Mouse (Mus musculus) intestine, embryonic 14.5 days (tissue): ENCODE results near the gene Pcdh15. TPM values are rescaled to one million over a fixed set of nuclear protein-coding genes. Genes with fewer than 3 reads are reported as not detected.

Source experiments
- ATAC-seq: fragments of 200-750 bp; cut with Nextera tagmentation; replicated peaks from 2 replicates; pipeline ENCODE4 v1.8.0; 2017; ENCODE audit warnings: low read depth, moderate number of reproducible peaks, moderate TSS enrichment, moderate library complexity; ENCODE audit not compliant: low FRiP score, low TSS enrichment
- DNase-seq: peaks from one replicate; pipeline ENCODE4 v3.0.0-alpha.2; 2018; ENCODE audit warnings: low spot score
- H3K27ac ChIP-seq: fragments of 300-500 bp; sonication (generic); 2 replicates; pipeline ENCODE4 v1.5.1; 2014; ENCODE audit warnings: low read depth, mild to moderate bottlenecking, control low read depth
- H3K27me3 ChIP-seq: fragments of 300-500 bp; sonication (generic); replicated peaks from 2 replicates; pipeline ENCODE4 v1.6.1; 2014; ENCODE audit warnings: low read length, control low read depth; ENCODE audit not compliant: control insufficient read depth, insufficient read depth
- H3K36me3 ChIP-seq: fragments of 300-500 bp; sonication (generic); 2 replicates; pipeline ENCODE4 v1.6.1; 2014; ENCODE audit warnings: low read length, control low read depth; ENCODE audit not compliant: control insufficient read depth, insufficient read depth
- H3K4me1 ChIP-seq: fragments of 300-500 bp; sonication (generic); replicated peaks from 2 replicates; pipeline ENCODE4 v1.6.1; 2014; ENCODE audit warnings: low read length, control low read depth, mixed read lengths; ENCODE audit not compliant: control insufficient read depth, insufficient read depth
- H3K4me2 ChIP-seq: fragments of 300-500 bp; sonication (generic); 2 replicates; pipeline ENCODE4 v1.6.1; 2014; ENCODE audit warnings: low read length
- H3K4me3 ChIP-seq: fragments of 300-500 bp; sonication (generic); 2 replicates; pipeline ENCODE4 v1.5.1; 2014; ENCODE audit warnings: low read depth, low read length, control low read depth, mixed read lengths
- H3K9ac ChIP-seq: fragments of 300-500 bp; sonication (generic); 2 replicates; pipeline ENCODE4 v1.6.1; 2014; ENCODE audit warnings: mild to moderate bottlenecking, low read length
- H3K9me3 ChIP-seq: fragments of 300-500 bp; sonication (generic); 2 replicates; pipeline ENCODE4 v1.6.1; 2016; ENCODE audit warnings: low read length, control low read depth; ENCODE audit not compliant: control insufficient read depth
- WGBS: fragments of 180-500 bp; shearing (Covaris S2); extraction: QIAGEN DNeasy Blood & Tissue Kit; methylation state at CpG from one replicate; pipeline ENCODE4 v1.1.7; 2014; 5-methylcytosine and 5-hydroxymethylcytosine counted together
- polyA plus RNA-seq: library from polyadenylated mRNA; unstranded; fragments of >200 nt; fragmentation: Nextera tagmentation; extraction: Ambion mirVana; gene quantifications from 2 replicates; pipeline ENCODE4 v1.2.1, GENCODE M21; 2014

The Pcdh15 gene
- polyA plus RNA-seq, 1 experiment from 2014 or later: 2.6 TPM

GRCm38 (mm10) chr10:73574711-73575297 lies 475.7 kb downstream of the Pcdh15 start:
- WGBS: 83% methylated on average over 5 of the region's 5 CpGs
- ATAC-seq (no peak), DNase-seq (no peak)
- Histone ChIP-seq H3K27me3 (no peaks in the 10 kb centered on the region), H3K9me3 (no peaks in the 10 kb centered on the region), H3K4me1 (no peaks in the 10 kb centered on the region), H3K4me2 (no peak overlapping the region), H3K4me3 (no peak overlapping the region), H3K9ac (no peak overlapping the region), H3K27ac (no peak overlapping the region), H3K36me3 (no peaks in the 10 kb centered on the region)

DNA sequence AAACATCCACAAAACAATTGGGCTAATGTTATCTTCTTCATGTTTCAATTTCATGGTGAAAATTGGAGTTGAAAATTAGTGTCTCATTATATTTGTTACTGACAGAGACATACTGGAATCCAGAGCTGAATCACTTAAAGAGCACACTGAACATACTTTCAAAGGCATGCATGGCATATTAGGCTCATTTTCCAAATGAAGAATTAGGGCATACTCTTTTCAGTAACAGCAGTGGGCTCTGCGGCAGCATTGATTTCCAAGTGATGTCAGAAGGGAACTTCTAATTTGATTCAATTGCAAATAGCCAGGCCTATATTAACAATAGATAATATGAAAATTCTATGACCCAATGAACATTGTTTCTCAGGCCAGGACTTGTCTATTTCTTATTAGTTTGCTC lies 568.4 kb downstream of the Pcdh15 start:
- Histone ChIP-seq H3K4me3 (no peak overlapping the region), H3K4me2 (no peak overlapping the region), H3K27ac (no peak overlapping the region), H3K9me3 (no peaks in the 10 kb centered on the region), H3K4me1 (no peaks in the 10 kb centered on the region), H3K36me3 (no peaks in the 10 kb centered on the region), H3K27me3 (no peaks in the 10 kb centered on the region), H3K9ac (no peak overlapping the region)
- ATAC-seq (no peak), DNase-seq (no peak)
- 82% methylated on average over 1 of the region's 1 CpGs for WGBS

- no peak for ATAC-seq
- H3K27ac ChIP-seq: no peak overlapping the region
- no peak overlapping the region for H3K4me2 ChIP-seq
- no peaks in the 10 kb centered on the region for H3K9me3 ChIP-seq
- H3K36me3 ChIP-seq: no peaks in the 10 kb centered on the region
- no peak overlapping the region for H3K9ac ChIP-seq
- no peak overlapping the region for H3K4me3 ChIP-seq
- DNase-seq: no peak
- H3K27me3 ChIP-seq: no peaks in the 10 kb centered on the region
- no peaks in the 10 kb centered on the region for H3K4me1 ChIP-seq
- WGBS: 60% methylated on average over 5 of the region's 5 CpGs
Observed at GRCm38 (mm10) chr10:73700519-73701286, 601.6 kb downstream of the Pcdh15 start.

GRCm38 (mm10) chr10:73725566-73726240 lies 626.6 kb downstream of the Pcdh15 start:
- DNase-seq (no peak), ATAC-seq (no peak)
- H3K27ac ChIP-seq: no peak overlapping the region
- H3K9me3 ChIP-seq: no peaks in the 10 kb centered on the region
- no peaks in the 10 kb centered on the region for H3K27me3 ChIP-seq
- no peak overlapping the region for H3K4me2 ChIP-seq
- no peaks in the 10 kb centered on the region for H3K36me3 ChIP-seq
- no peak overlapping the region for H3K9ac ChIP-seq
- no peak overlapping the region for H3K4me3 ChIP-seq
- WGBS: 81% methylated on average over 7 of the region's 7 CpGs
- no peaks in the 10 kb centered on the region for H3K4me1 ChIP-seq

GRCm38 (mm10) chr10:73733246-73733645 lies 634.1 kb downstream of the Pcdh15 start:
- no peak overlapping the region for H3K4me2 ChIP-seq

DNA sequence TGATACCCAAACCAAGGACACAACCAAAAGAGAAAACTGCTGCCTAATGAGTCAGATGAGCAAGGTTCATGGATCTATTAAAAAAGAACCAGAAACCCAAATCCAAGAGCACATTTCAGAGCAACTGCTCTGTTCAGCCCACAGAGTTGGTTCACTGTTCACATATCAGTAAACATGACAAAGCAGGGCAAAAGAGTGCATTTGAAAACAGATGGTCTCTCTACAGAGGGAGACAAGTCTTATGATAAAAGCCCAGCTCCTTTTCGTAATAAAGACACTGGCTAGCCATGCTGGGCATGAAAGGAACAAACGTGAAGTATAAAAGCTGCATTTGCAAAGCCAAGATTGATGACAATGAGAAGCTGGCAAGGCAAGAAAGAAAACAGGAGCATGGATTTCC lies 649.9 kb downstream of the Pcdh15 start:
- ATAC-seq (no peak), DNase-seq (no peak)
- Histone ChIP-seq H3K4me1 (no peaks in the 10 kb centered on the region), H3K4me2 (no peak overlapping the region), H3K4me3 (no peak overlapping the region), H3K27me3 (no peaks in the 10 kb centered on the region), H3K9me3 (no peaks in the 10 kb centered on the region), H3K27ac (no peak overlapping the region), H3K36me3 (no peaks in the 10 kb centered on the region), H3K9ac (no peak overlapping the region)
- 47% methylated on average over 2 of the region's 2 CpGs for WGBS

More at GRCm38 (mm10) chr10:73733246-73733645, 634.1 kb downstream of the Pcdh15 start:
- 79% methylated on average over 7 of the region's 7 CpGs for WGBS
- Histone ChIP-seq H3K27me3 (no peaks in the 10 kb centered on the region), H3K4me1 (no peaks in the 10 kb centered on the region), H3K4me3 (no peak overlapping the region), H3K9me3 (no peaks in the 10 kb centered on the region), H3K9ac (no peak overlapping the region), H3K27ac (no peak overlapping the region), H3K36me3 (no peaks in the 10 kb centered on the region)
- no peak for DNase-seq
- ATAC-seq: peak; percentile 74

- H3K36me3 ChIP-seq: no peaks in the 10 kb centered on the region
- H3K27me3 ChIP-seq: no peaks in the 10 kb centered on the region
- 26% methylated on average over 3 of the region's 3 CpGs for WGBS
- DNase-seq (no peak), ATAC-seq (no peak)
- H3K4me3 ChIP-seq: no peak overlapping the region
- H3K9ac ChIP-seq: no peak overlapping the region
- no peaks in the 10 kb centered on the region for H3K4me1 ChIP-seq
- no peak overlapping the region for H3K27ac ChIP-seq
- H3K9me3 ChIP-seq: no peaks in the 10 kb centered on the region
- no peak overlapping the region for H3K4me2 ChIP-seq
Observed at GRCm38 (mm10) chr10:73753876-73754275, 654.7 kb downstream of the Pcdh15 start.

GRCm38 (mm10) chr10:73782945-73783344 lies 683.8 kb downstream of the Pcdh15 start:
- WGBS: 55% methylated on average over 4 of the region's 4 CpGs
- Histone ChIP-seq H3K27ac (no peak overlapping the region), H3K27me3 (no peaks in the 10 kb centered on the region), H3K4me2 (no peak overlapping the region), H3K4me1 (no peaks in the 10 kb centered on the region), H3K9me3 (no peaks in the 10 kb centered on the region), H3K4me3 (no peak overlapping the region), H3K36me3 (no peaks in the 10 kb centered on the region), H3K9ac (no peak overlapping the region)
- DNase-seq (no peak), ATAC-seq (no peak)
